Mouse (Mus musculus) cortical plate, adult 2 months (tissue): ENCODE measurements around the gene Kank2.

Experiments
- CTCF ChIP-seq: fragments of 200-500 bp; IDR thresholded peaks from 2 replicates; pipeline ENCODE4 v1.5.1; 2011; ENCODE audit warnings: mild to moderate bottlenecking, control low read depth, low read length; ENCODE audit not compliant: insufficient read depth; ENCODE audit errors: extremely low read depth
- POLR2A ChIP-seq: fragments of 200-500 bp; IDR thresholded peaks from 2 replicates; pipeline ENCODE4 v1.6.1; 2011; ENCODE audit warnings: mild to moderate bottlenecking, low read length, control low read depth; ENCODE audit not compliant: insufficient read depth; ENCODE audit errors: extremely low read depth

- TF ChIP-seq POLR2A (peak; percentile 88), CTCF (no peak)
Observed at GRCm38 (mm10) chr9:21723377-21724146, 75.0 kb downstream of the Kank2 start, which contains the start of gene Ldlr.
